Mouse (Mus musculus): Measurements from ENCODE around the gene Pla2g12a. TPM values are rescaled to one million over a fixed set of nuclear protein-coding genes. Genes with fewer than 3 reads are reported as not detected.
A peak's percentile ranks its signal among the peaks of the same experiment; 100 is the strongest.

The Pla2g12a gene
- polyA plus RNA-seq, 2 experiments: 16.4 to 27.5 TPM

DNA sequence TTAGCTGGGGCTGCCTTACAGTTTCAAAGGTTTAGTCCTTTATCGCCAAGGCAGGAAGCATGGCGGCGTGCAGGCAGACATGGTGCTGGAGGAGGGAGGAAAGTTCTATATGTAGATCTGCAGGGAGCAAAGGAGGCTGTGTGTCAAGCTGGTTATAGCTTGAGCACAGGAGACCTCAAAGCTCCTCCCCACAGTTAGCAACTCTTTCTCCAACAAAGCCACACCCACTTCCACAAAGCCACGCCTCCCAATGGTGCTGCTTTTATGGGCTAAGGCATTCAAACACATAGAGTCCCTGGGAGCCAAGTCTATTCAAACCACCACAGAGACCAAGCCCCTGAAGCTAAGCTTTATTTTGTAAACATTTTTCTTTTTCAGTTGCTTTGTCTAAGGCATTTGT, 20.5 kb downstream of the Pla2g12a start:
- no peak for ATAC-seq (ENCODE audit: low FRiP score, low read depth)
- Histone ChIP-seq H3K4me2 (replicated peaks; ENCODE audit: low read depth, low read length, severe bottlenecking) (no peak overlapping the region), H3K4me1 (ENCODE audit: control insufficient read depth, insufficient read depth, low read length) (peaks cover 7% of the 10 kb centered on the region), H3K9me3 (ENCODE audit: control insufficient read depth, low read length) (no peaks in the 10 kb centered on the region), H3K27me3 (ENCODE audit: control insufficient read depth, insufficient read depth, low read length) (no peaks in the 10 kb centered on the region), H3K27ac (replicated peaks; ENCODE audit: low read depth, low read length) (no peak overlapping the region), H3K9ac (ENCODE audit: low read depth, low read length, severe bottlenecking) (no peak overlapping the region), H3K4me3 (replicated peaks; ENCODE audit: low read length) (no peak overlapping the region), H3K36me3 (ENCODE audit: control insufficient read depth, insufficient read depth, low read length) (no peaks in the 10 kb centered on the region)
- no peak for TF ChIP-seq POLR2A (IDR thresholded peaks at IDR 0.05; ENCODE audit: borderline replicate concordance, extremely low read depth, insufficient read depth, insufficient read length)
- 65% methylated on average over 4 of the region's 4 CpGs for WGBS
- no peak for DNase-seq (ENCODE audit: low spot score)

DNA sequence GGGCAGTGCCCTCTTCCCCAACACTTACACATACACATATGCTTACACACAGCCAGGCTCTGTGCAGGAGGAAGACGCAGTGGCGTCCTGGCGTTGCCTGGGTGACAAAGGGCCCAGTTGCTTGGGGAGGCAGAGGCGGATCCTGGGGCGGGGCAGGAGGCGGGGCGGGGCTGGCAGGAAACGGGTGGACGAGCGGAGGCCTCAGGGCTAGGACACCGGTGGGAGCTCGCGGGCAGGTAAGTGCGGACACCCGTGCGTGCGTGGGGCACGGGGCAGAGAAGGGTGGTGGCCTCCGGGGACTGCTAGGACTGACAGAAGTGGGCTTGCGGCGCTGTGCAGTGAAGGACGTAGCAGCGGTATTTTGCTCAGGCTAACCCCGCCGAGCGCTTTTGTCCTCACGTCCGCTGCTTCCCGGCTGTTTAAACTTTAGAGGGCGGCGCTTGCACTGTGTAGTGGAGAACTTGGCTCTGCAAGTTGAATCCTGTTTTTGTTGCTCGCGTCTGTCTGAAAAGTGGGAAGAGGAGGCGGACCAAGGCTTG, 22.9 kb downstream of the Pla2g12a start, which contains the start of gene Casp6:
TSS of gene Casp6 (plus strand) at position 155 of the 539 bp plus-strand sequence.
- under 1% methylated on average over 34 of the region's 34 CpGs for WGBS
- DNase-seq (ENCODE audit: low spot score): peak; percentile 82

DNA sequence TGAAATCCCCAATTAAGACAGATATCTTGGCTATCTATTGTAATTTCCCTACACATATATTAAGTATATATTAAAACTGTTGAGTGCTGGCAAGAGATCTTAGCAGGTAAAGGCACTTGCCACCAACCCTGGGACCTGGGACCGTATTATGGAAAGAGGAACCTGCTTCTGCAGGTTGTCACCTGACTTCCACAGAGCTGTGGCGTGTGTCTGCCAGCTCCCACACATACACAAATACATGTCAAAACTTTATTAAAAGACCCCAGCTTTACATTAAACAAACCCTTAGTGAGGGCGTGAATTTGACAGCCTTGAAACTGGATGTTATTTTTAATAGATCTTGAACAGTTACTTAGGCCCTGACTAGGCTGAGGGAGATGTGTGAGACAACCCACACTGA, 25.0 kb downstream of the Pla2g12a start:
- DNase-seq (ENCODE audit: low spot score) (no peak), ATAC-seq (ENCODE audit: low FRiP score, low read depth) (no peak)
- H3K36me3 ChIP-seq (ENCODE audit: control insufficient read depth, insufficient read depth, low read length): peaks cover 23% of the 10 kb centered on the region
- H3K27ac ChIP-seq (replicated peaks; ENCODE audit: low read depth, low read length): no peak overlapping the region
- no peak overlapping the region for H3K4me2 ChIP-seq (replicated peaks; ENCODE audit: low read depth, low read length, severe bottlenecking)
- H3K9ac ChIP-seq (ENCODE audit: low read depth, low read length, severe bottlenecking): no peak overlapping the region
- no peak overlapping the region for H3K4me3 ChIP-seq (replicated peaks; ENCODE audit: low read length)
- no peaks in the 10 kb centered on the region for H3K9me3 ChIP-seq (ENCODE audit: control insufficient read depth, low read length)
- TF ChIP-seq POLR2A (IDR thresholded peaks at IDR 0.05; ENCODE audit: borderline replicate concordance, extremely low read depth, insufficient read depth, insufficient read length): no peak
- 91% methylated on average over 3 of the region's 3 CpGs for WGBS
- no peaks in the 10 kb centered on the region for H3K27me3 ChIP-seq (ENCODE audit: control insufficient read depth, insufficient read depth, low read length)
- peaks cover 7% of the 10 kb centered on the region for H3K4me1 ChIP-seq (ENCODE audit: control insufficient read depth, insufficient read depth, low read length)

More for the DNA sequence above, 22.9 kb downstream of the Pla2g12a start, which contains the start of gene Casp6:
- H3K4me2 ChIP-seq (replicated peaks; ENCODE audit: low read depth, low read length, severe bottlenecking): peak within 1 kb of the TSS; percentile 59
- H3K36me3 ChIP-seq (ENCODE audit: control insufficient read depth, insufficient read depth, low read length): peaks cover 10% of the 10 kb centered on the region
- peak within 1 kb of the TSS; percentile 73 for H3K27ac ChIP-seq (replicated peaks; ENCODE audit: low read depth, low read length)
- peak; percentile 94 for ATAC-seq (ENCODE audit: low FRiP score, low read depth)
- H3K9ac ChIP-seq (ENCODE audit: low read depth, low read length, severe bottlenecking): peak within 1 kb of the TSS; percentile 75
- H3K4me1 ChIP-seq (ENCODE audit: control insufficient read depth, insufficient read depth, low read length): peaks cover 7% of the 10 kb centered on the region
- H3K27me3 ChIP-seq (ENCODE audit: control insufficient read depth, insufficient read depth, low read length): no peaks in the 10 kb centered on the region
- H3K4me3 ChIP-seq (replicated peaks; ENCODE audit: low read length): peak within 1 kb of the TSS; percentile 72
- 0 out of 2 replicates have a peak, but pooled peaks have one; percentile 38 for TF ChIP-seq POLR2A (IDR thresholded peaks at IDR 0.05; ENCODE audit: borderline replicate concordance, extremely low read depth, insufficient read depth, insufficient read length)
- H3K9me3 ChIP-seq (ENCODE audit: control insufficient read depth, low read length): no peaks in the 10 kb centered on the region

DNA sequence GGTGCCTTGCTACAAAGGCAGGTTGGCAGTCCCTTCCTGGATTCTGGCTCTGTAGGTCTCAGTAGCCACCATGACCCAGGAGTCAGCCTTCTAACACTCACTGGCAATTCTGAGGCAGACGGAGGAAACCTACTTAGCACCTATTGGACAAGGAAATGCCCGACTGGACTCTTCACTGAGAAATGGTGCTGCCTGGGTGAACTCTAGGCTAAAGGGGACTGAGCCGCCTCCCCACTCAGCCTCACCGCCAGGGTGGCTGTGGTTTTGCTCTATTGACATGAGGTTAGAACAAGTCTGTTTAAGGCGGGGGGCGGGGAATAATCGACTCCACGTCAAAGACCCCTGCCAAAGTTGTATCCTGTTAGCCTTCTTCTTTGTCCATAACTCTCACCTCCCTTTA, 25.5 kb downstream of the Pla2g12a start:
- Histone ChIP-seq H3K27ac (replicated peaks; ENCODE audit: low read depth, low read length) (no peak overlapping the region), H3K4me3 (replicated peaks; ENCODE audit: low read length) (no peak overlapping the region), H3K4me2 (replicated peaks; ENCODE audit: low read depth, low read length, severe bottlenecking) (no peak overlapping the region), H3K27me3 (ENCODE audit: control insufficient read depth, insufficient read depth, low read length) (no peaks in the 10 kb centered on the region), H3K4me1 (ENCODE audit: control insufficient read depth, insufficient read depth, low read length) (peaks cover 7% of the 10 kb centered on the region), H3K36me3 (ENCODE audit: control insufficient read depth, insufficient read depth, low read length) (peaks cover 28% of the 10 kb centered on the region), H3K9ac (ENCODE audit: low read depth, low read length, severe bottlenecking) (no peak overlapping the region), H3K9me3 (ENCODE audit: control insufficient read depth, low read length) (no peaks in the 10 kb centered on the region)
- no peak for ATAC-seq (ENCODE audit: low FRiP score, low read depth)
- no peak for TF ChIP-seq POLR2A (IDR thresholded peaks at IDR 0.05; ENCODE audit: borderline replicate concordance, extremely low read depth, insufficient read depth, insufficient read length)
- no peak for DNase-seq (ENCODE audit: low spot score)
- 88% methylated on average over 8 of the region's 8 CpGs for WGBS

DNA sequence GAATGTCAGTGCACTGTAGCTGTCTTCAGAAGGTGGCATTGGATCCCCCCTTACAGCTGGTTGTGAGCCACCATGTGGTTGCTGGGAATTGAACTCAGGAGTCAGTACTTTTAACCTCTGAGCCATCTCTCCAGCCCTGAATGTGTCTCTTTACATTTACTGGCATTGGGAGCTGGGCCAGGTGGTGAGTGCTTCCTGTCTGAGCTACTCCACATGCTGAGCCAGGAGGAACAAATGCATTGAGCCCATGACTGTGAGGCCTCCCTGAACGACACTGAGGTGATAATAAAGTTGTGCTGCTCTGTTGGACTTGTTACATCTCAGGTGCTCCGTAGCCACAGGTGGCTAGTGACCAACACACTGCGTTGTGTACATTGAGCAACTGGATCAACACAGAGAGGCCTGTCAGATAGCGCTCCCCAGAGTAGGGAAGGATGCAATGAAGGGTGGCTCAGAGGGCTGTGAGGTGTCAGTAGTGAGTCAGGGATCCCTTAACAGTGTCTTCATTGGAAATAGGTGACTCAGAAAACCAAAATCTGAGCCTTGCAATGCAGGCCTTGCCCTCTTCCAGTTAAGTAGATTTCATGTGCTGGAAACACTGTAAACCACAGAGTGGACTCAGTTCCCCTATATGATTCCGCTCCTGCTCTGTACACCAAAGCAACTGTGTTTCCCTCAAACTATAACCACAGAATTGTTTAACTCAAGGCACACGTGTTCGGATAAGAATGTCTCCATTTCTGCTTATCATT, 26.2 kb downstream of the Pla2g12a start:
- ATAC-seq (ENCODE audit: low FRiP score, low read depth) (no peak), DNase-seq (ENCODE audit: low spot score) (no peak)
- Histone ChIP-seq H3K9me3 (ENCODE audit: control insufficient read depth, low read length) (no peaks in the 10 kb centered on the region), H3K4me2 (replicated peaks; ENCODE audit: low read depth, low read length, severe bottlenecking) (no peak overlapping the region), H3K9ac (ENCODE audit: low read depth, low read length, severe bottlenecking) (no peak overlapping the region), H3K27ac (replicated peaks; ENCODE audit: low read depth, low read length) (no peak overlapping the region), H3K4me3 (replicated peaks; ENCODE audit: low read length) (no peak overlapping the region), H3K36me3 (ENCODE audit: control insufficient read depth, insufficient read depth, low read length) (peaks cover 35% of the 10 kb centered on the region), H3K4me1 (ENCODE audit: control insufficient read depth, insufficient read depth, low read length) (peaks cover 7% of the 10 kb centered on the region), H3K27me3 (ENCODE audit: control insufficient read depth, insufficient read depth, low read length) (no peaks in the 10 kb centered on the region)
- no peak for TF ChIP-seq POLR2A (IDR thresholded peaks at IDR 0.05; ENCODE audit: borderline replicate concordance, extremely low read depth, insufficient read depth, insufficient read length)
- WGBS: 80% methylated on average over 7 of the region's 7 CpGs
